Mouse (Mus musculus): ENCODE measurements around the gene Nuak2. TPM values are rescaled to one million over a fixed set of nuclear protein-coding genes. Genes with fewer than 3 reads are reported as not detected.

Nuak2 gene
- polyA plus RNA-seq, 1 experiment, result 1.7 TPM

DNA sequence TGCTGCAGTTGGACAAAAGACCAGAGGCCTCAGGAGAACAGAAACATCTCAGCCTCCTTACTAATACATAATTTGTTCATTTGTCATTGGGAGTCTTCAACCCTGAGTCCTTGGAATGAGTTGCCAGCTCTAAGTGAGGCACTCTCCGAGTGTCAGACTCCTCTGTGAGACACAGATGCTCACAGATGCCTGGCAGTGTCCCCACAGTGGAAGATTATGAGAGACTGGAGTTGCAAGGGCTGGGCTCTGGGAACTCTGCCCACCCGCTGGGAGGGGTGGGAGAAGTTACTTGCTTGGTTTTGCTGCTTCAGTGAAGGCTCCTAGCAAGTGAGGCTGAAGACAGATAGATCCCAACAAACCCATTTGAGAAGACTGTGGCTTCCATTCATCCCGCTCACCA, 19.9 kb upstream of the Nuak2 start:
- H3K27me3 ChIP-seq (replicated peaks), result peaks cover 96% of the 10 kb centered on the region
- H3K4me1 ChIP-seq, result peaks cover 20% of the 10 kb centered on the region
- no peak overlapping the region for H3K4me3 ChIP-seq (replicated peaks)
- no peaks in the 10 kb centered on the region for H3K36me3 ChIP-seq (replicated peaks; ENCODE audit: low read length)
- no peaks in the 10 kb centered on the region for H3K9me3 ChIP-seq
- TF ChIP-seq GATA1 (IDR thresholded peaks at IDR 0.05; ENCODE audit: borderline replicate concordance, low read length) (no peak), FLI1 (IDR thresholded peaks at IDR 0.05; ENCODE audit: low read length) (no peak)

DNA sequence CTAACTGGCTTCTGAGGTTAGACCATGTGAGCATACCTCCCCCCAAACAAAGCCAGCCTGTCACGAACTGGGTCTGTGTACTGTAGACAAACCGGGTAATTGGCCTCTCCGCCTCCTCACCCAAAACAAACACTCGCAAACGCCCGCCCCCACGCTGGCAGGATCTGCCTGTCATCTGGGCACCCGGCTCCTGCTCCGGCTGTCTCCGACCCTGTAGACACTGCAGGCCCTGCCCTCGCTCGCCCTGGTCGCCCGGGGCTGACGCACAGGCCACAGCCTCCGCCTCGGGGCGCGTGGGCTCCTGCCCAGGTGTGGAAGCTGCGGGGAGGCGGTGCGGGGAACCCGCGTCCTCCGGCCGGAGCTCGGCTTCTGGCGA, 17.5 kb upstream of the Nuak2 start, which contains the start of gene Klhdc8a:
Klhdc8a (plus strand) TSS at position 202 of the 376 bp plus-strand sequence.
- H3K36me3 ChIP-seq (replicated peaks; ENCODE audit: low read length), result no peaks in the 10 kb centered on the region
- peaks cover 21% of the 10 kb centered on the region for H3K4me1 ChIP-seq
- TF ChIP-seq FLI1 (IDR thresholded peaks at IDR 0.05; ENCODE audit: low read length) (no peak), GATA1 (IDR thresholded peaks at IDR 0.05; ENCODE audit: borderline replicate concordance, low read length) (no peak)
- peaks cover 97% of the 10 kb centered on the region for H3K27me3 ChIP-seq (replicated peaks)
- H3K4me3 ChIP-seq (replicated peaks), result peak within 1 kb of the TSS; percentile 84
- no peaks in the 10 kb centered on the region for H3K9me3 ChIP-seq

DNA sequence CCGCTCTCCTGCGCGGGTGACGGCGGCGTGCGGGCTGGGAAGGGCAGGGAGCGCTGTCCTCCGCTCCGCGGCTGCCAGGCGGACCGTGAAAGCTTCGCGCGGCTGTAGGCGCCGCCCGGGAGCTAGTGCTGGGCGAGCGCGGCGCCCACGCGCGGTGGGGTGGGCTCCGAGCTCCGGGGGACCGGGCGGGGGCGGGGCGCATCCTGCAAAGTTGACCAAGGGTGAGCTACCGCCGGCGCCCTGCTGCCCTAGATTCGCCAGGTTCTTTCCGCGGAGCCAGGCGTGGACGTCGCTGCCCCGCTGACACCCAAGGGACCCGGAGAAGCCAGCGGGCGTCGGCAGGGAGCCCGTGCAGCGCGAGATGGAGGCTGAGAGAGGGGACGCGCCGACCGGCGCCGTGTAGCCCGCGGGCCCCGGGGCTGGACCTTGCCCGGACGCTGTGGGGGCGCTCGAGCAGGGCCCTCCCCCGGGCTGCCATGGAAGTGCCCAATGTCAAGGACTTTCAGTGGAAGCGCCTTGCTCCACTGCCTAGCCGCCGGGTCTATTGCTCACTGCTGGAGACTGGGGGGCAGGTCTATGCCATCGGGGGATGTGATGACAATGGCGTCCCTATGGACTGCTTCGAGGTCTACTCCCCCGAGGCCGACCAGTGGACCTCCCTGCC, 17.0 kb upstream of the Nuak2 start:
- Histone ChIP-seq H3K4me1 (peaks cover 21% of the 10 kb centered on the region), H3K4me3 (replicated peaks) (peak overlapping the region; percentile 84), H3K27me3 (replicated peaks) (peaks cover 97% of the 10 kb centered on the region), H3K9me3 (no peaks in the 10 kb centered on the region), H3K36me3 (replicated peaks; ENCODE audit: low read length) (no peaks in the 10 kb centered on the region)
- TF ChIP-seq FLI1 (IDR thresholded peaks at IDR 0.05; ENCODE audit: low read length), result no peak
- TF ChIP-seq GATA1 (IDR thresholded peaks at IDR 0.05; ENCODE audit: borderline replicate concordance, low read length), result no peak

DNA sequence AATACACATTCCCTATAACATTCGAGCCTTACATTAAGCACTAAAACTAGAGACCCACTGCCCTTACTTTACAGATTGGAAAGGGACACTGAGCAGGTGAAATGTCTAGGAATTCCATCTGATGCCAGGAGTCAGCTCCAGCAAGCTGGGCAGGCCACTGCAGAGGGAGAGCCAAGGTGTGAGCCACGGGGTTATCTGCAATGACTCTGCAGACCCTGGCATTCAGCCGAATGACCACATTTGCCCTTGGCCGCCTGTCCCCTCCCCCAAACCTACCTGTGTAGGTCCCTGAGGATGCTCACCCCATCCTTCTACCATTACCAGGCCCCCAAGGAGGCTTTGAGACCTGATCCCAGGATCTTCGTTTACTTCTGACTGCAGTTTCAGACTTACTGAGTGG, 16.2 kb upstream of the Nuak2 start:
- peaks cover 98% of the 10 kb centered on the region for H3K27me3 ChIP-seq (replicated peaks)
- H3K4me1 ChIP-seq, result peaks cover 24% of the 10 kb centered on the region
- TF ChIP-seq GATA1 (IDR thresholded peaks at IDR 0.05; ENCODE audit: borderline replicate concordance, low read length) (no peak), FLI1 (IDR thresholded peaks at IDR 0.05; ENCODE audit: low read length) (no peak)
- H3K36me3 ChIP-seq (replicated peaks; ENCODE audit: low read length), result no peaks in the 10 kb centered on the region
- H3K4me3 ChIP-seq (replicated peaks), result no peak overlapping the region
- no peaks in the 10 kb centered on the region for H3K9me3 ChIP-seq

DNA sequence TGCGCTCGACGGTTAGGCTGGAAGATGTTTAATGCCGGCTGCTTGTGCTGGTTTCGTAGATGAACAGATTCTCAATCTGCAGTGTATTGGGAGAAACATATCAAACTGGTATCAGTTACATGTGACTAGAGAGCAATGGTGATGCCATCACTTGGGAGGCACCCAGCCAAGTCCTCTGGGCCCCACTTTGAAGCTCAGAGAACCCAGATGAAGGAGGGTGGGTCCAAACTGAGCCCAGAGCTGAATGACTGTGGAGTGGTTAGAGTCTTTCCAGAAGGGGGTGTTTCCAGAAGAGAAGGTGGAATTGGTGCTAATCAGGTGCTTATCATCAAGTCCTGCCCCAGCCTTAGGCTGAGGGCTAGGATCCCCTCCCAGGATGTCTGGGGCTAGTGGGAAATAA, 14.7 kb upstream of the Nuak2 start:
- Histone ChIP-seq H3K4me3 (replicated peaks) (no peak overlapping the region), H3K9me3 (no peaks in the 10 kb centered on the region), H3K36me3 (replicated peaks; ENCODE audit: low read length) (no peaks in the 10 kb centered on the region), H3K4me1 (peaks cover 24% of the 10 kb centered on the region), H3K27me3 (replicated peaks) (peaks cover 99% of the 10 kb centered on the region)
- TF ChIP-seq FLI1 (IDR thresholded peaks at IDR 0.05; ENCODE audit: low read length) (no peak), GATA1 (IDR thresholded peaks at IDR 0.05; ENCODE audit: borderline replicate concordance, low read length) (no peak)

DNA sequence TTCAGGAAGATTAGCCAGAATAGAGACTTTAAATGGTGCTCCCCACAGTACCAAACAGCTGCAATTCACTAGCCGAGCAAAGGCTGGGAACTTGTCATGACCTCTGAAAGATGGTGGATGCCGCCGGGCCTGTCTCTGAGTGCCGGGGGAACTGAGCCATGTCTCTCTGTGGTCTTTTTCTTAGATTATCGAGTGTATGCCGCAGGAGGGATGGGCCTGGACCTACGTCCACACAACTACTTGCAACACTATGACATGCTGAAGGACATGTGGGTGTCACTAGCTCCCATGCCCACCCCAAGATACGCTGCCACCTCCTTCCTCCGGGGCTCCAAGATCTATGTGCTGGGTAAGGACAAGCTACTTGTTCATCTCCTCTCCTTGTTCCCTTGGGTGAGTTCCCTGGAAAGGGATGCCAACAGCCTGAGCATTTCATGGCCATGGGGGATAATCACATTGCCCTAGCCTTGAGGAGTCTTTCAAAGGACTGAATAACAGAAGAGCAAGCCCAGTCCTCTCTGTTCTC, 13.5 kb upstream of the Nuak2 start:
- peaks cover 24% of the 10 kb centered on the region for H3K4me1 ChIP-seq
- no peak for TF ChIP-seq FLI1 (IDR thresholded peaks at IDR 0.05; ENCODE audit: low read length)
- no peak for TF ChIP-seq GATA1 (IDR thresholded peaks at IDR 0.05; ENCODE audit: borderline replicate concordance, low read length)
- peaks cover 98% of the 10 kb centered on the region for H3K27me3 ChIP-seq (replicated peaks)
- peak overlapping the region; percentile 44 for H3K4me3 ChIP-seq (replicated peaks)
- H3K9me3 ChIP-seq, result no peaks in the 10 kb centered on the region
- H3K36me3 ChIP-seq (replicated peaks; ENCODE audit: low read length), result no peaks in the 10 kb centered on the region

DNA sequence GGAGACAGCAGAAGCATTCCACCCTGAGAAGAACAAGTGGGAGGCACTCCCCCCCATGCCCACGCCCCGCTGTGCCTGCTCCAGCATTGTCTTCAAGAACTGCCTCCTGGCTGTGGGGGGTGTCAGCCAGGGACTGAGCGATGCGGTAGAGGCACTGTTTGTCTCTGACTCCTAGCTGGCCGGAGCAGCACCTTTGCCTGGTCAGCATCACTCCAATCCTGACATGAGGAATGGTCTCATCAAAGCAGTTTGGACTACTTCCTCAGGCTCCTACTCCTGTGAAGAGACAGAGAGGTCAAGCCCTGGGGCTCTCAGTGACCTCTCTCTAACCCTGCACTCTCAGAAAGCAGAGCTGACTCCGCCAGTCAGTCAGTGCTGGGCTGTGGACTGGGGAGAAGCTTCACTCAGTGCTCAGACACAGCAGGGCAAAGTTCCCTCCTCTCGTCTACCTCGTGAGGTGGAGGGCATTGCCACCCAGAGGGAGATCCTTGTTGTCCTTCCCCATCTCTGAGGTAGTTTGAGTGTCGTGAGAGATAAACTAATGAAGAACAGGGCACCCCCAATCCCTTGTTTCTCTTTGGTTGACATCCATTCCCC, 11.2 kb upstream of the Nuak2 start:
- peaks cover 9% of the 10 kb centered on the region for H3K4me1 ChIP-seq
- no peaks in the 10 kb centered on the region for H3K36me3 ChIP-seq (replicated peaks; ENCODE audit: low read length)
- no peaks in the 10 kb centered on the region for H3K9me3 ChIP-seq
- peaks cover 98% of the 10 kb centered on the region for H3K27me3 ChIP-seq (replicated peaks)
- H3K4me3 ChIP-seq (replicated peaks), result no peak overlapping the region
- TF ChIP-seq GATA1 (IDR thresholded peaks at IDR 0.05; ENCODE audit: borderline replicate concordance, low read length) (no peak), FLI1 (IDR thresholded peaks at IDR 0.05; ENCODE audit: low read length) (no peak)

DNA sequence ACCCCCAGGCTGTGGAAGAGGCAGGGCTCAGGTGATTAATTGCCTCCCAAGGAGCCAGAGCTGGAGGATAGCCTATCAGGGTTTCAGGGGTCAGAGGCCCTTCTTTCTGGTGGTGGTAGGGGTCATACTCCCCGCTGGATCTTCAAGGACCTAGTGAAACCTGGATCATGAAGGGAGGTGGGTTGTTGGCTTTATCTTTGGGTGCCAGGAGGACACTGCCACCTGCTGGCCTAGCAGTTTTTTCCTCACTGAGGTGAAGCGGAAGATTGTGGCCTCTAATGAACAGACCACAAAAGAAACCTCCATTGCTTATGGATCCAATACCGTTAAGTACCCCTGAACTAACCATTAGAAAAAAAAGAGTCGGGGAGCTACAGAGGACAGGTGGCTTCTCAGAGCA, 9.8 kb upstream of the Nuak2 start:
- TF ChIP-seq GATA1 (IDR thresholded peaks at IDR 0.05; ENCODE audit: borderline replicate concordance, low read length) (no peak), FLI1 (IDR thresholded peaks at IDR 0.05; ENCODE audit: low read length) (no peak)
- H3K4me1 ChIP-seq, result peaks cover 15% of the 10 kb centered on the region
- no peaks in the 10 kb centered on the region for H3K9me3 ChIP-seq
- H3K27me3 ChIP-seq (replicated peaks), result peaks cover 93% of the 10 kb centered on the region
- H3K4me3 ChIP-seq (replicated peaks), result no peak overlapping the region
- H3K36me3 ChIP-seq (replicated peaks; ENCODE audit: low read length), result no peaks in the 10 kb centered on the region

DNA sequence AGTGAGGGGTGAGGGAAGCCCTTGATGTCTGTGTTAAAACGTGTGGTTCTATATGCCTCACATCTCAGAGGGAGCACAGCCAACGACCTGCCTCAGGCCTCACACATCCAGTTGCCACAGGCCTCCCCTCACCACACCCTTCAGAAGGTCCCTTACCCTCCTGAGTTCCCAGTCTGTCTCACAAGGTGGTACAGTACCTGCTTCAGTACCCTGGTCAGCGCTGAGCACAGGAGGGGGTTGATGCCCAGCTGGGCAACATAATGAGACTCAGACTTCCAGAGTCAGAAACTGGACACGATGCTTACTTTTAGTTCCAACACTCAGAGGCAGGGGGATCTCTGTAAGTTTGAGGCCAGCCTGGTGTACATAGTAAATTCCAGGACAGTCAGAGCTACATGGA, 9.1 kb upstream of the Nuak2 start:
- no peak for TF ChIP-seq GATA1 (IDR thresholded peaks at IDR 0.05; ENCODE audit: borderline replicate concordance, low read length)
- no peak for TF ChIP-seq FLI1 (IDR thresholded peaks at IDR 0.05; ENCODE audit: low read length)
- Histone ChIP-seq H3K4me1 (peaks cover 17% of the 10 kb centered on the region), H3K9me3 (no peaks in the 10 kb centered on the region), H3K27me3 (replicated peaks) (peaks cover 93% of the 10 kb centered on the region), H3K36me3 (replicated peaks; ENCODE audit: low read length) (no peaks in the 10 kb centered on the region), H3K4me3 (replicated peaks) (no peak overlapping the region)

DNA sequence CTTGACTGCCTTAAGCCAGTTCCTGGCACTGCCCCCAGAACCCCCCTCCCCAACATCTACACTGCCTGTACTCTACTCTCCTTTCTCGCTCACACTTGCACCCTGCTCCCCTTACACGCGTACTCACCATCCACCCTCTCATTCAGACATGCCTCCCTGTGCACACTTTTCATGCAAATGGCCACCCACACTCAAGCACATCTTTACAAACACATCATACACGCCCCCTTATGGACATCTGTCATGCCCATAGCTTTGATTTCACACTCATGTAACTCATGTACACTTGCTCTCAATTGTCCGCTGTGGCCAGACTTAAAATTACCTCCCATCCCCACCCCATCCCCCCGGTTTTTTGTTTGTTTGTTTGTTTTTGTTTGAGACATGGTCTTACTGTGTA, 8.0 kb upstream of the Nuak2 start:
- no peak overlapping the region for H3K4me3 ChIP-seq (replicated peaks)
- H3K36me3 ChIP-seq (replicated peaks; ENCODE audit: low read length), result no peaks in the 10 kb centered on the region
- TF ChIP-seq GATA1 (IDR thresholded peaks at IDR 0.05; ENCODE audit: borderline replicate concordance, low read length), result no peak
- no peak for TF ChIP-seq FLI1 (IDR thresholded peaks at IDR 0.05; ENCODE audit: low read length)
- H3K9me3 ChIP-seq, result no peaks in the 10 kb centered on the region
- peaks cover 28% of the 10 kb centered on the region for H3K4me1 ChIP-seq
- H3K27me3 ChIP-seq (replicated peaks), result peaks cover 91% of the 10 kb centered on the region

All from megakaryocyte, embryonic 14.5 days (primary cell).